Mouse (Mus musculus) cerebellum, adult 11 months (tissue): Measurements from ENCODE around the gene Brca1.
"Not testable (repeated sequence)": the region's sequence is repeated elsewhere in the genome, so short reads cannot be mapped to it uniquely, and the experiment has no call there.

Experiments
- DNase-seq: peaks from one replicate; pipeline ENCODE4 v3.0.0; 2022

Gene Brca1

GRCm38 (mm10) chr11:101551751-101552475 lies at the start of gene Brca1, which contains the start of gene Nbr1:
Brca1 (minus strand) TSS chr11:101551955.
Nbr1 (plus strand) TSS chr11:101552149.
- DNase-seq = peak; percentile 83

DNA sequence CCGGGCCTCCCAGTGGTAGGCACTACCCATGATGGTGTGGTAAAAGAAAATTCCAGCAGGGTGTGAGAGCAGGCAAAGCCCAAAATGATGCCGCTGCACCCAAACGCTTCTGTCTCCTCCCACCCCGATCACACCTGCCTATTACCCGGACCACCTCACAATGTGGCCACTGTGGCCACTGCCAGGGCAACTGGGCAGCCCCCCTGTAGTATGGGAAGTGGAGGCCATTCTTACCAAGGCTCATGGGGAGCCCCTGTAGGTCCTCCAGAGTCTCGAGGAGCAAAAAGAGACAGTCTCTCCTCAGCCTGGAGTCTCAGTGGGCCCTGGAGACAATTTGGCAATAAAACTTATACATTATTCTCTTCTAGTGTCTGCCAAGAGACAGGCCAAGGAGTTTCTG lies 47.4 kb upstream of the Brca1 start, which contains the start of gene Gm11634:
Gene Gm11634 (minus strand): TSS at position 101 of the 400 bp plus-strand sequence.
- no peak for DNase-seq

DNA sequence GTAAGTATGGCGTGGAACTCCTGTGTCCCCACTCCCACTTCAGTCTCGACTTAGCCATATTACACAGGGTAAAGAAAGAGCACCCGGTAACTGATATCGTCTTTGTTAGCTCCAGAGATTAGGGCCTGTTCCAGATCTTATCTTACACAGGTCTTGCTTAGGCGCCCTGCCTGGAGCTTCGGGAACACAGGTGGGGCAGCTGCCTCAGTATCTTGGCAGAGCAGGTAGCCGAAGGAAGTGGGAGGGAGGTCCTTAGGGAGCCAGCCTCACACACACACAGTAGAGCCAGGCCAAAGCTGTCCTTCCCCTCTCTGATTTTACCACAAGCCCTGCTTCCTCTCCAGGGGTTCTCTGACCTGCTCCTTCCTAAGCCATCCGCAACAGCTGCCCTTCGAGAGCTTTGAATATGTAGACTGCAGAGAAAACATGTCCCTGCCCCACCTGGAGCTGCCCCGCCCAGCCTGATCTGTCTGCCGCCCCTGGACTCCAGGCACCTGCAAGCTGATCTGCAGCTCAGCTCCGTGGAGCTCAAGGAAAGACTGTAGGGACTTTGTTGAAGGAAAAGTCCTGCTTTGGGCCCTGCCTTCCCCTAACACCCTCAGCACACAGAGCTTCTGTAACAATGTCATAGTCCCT lies 38.4 kb upstream of the Brca1 start:
- DNase-seq = no peak

GRCm38 (mm10) chr11:101589444-101589843 lies 37.7 kb upstream of the Brca1 start:
- peak; percentile 24 for DNase-seq

DNA sequence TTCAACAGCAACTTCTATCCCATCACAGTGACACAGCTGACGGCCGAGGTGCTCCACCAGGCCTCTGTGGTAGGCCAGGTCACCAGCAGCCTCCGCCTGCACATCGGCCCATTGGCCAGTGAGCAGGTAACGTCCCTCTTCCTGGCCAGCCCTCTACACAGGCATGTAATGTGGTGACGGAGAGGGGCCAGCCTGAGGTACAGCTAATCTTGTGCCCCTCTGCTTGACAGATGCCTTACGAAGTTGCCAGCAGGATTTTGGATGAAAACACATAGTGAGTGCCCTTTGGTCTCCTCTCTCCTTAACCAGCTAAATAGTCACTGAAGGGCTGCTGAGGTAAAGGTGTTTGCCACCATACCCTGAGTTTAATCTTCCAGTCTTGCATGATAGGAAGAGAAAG lies 37.1 kb upstream of the Brca1 start:
- no peak for DNase-seq

GRCm38 (mm10) chr11:101587676-101588075 lies 35.9 kb upstream of the Brca1 start:
- DNase-seq = no peak

- no peak for DNase-seq
Measured at GRCm38 (mm10) chr11:101585805-101586204, 34.0 kb upstream of the Brca1 start.

DNA sequence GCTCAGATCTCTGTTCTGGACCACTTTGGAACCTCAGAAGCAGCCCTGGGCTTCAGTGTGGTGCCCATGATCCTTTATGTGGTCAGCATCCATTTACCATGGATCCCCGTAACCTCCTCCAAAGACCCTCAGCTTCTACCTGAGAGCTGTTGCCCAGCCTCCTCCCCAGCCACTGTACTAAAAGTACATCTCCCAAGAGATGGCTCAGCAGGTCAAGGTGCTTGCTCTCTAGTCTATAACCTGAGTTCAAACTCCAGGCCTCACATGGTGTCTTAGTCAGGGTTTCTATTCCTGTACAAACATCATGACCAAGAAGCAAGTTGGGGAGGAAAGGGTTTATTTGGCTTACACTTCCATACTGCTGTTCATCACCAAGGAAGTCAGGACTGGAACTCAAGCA lies 33.3 kb upstream of the Brca1 start:
- not testable (repeated sequence) for DNase-seq

GRCm38 (mm10) chr11:101583205-101583604 lies 31.4 kb upstream of the Brca1 start:
- DNase-seq = no peak

GRCm38 (mm10) chr11:101582054-101583035 lies 30.6 kb upstream of the Brca1 start, which contains the start of gene Tmem106a:
Tmem106a (plus strand) TSS chr11:101582242.
- no peak for DNase-seq

DNA sequence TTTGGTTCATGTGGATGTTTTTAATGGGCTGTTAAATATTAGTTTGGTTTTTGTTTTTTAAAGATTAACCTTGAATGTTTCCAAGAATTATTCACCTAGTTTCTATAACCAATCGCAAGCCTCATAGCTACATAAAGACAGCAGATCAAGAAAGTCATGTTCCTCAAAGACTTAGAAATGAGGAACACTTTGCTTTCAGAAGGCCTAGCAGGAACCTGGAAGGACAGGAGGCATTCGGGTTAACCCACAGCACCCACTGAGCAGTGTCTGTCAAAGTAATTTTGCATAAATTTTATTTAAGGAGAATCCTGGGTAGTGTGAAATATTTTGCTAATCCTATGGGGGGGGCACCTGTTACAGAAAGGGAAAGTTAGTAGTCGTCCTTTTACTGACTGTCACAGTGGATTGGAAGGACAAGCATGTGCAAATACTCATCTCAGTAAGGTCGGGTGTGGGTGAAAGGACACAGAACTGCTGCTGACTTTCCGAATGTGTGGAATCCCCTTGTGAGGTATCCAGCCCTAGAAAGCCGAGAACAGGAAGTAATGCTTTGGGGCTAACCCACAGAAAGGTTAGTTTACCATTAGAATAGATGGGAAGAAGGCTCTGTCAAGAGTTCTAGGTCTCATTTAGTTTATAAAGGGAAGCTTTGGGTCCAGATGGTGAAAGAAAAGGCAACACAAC lies 29.5 kb upstream of the Brca1 start:
- DNase-seq = no peak

GRCm38 (mm10) chr11:101576116-101576515 lies 24.4 kb upstream of the Brca1 start:
- DNase-seq = no peak

DNA sequence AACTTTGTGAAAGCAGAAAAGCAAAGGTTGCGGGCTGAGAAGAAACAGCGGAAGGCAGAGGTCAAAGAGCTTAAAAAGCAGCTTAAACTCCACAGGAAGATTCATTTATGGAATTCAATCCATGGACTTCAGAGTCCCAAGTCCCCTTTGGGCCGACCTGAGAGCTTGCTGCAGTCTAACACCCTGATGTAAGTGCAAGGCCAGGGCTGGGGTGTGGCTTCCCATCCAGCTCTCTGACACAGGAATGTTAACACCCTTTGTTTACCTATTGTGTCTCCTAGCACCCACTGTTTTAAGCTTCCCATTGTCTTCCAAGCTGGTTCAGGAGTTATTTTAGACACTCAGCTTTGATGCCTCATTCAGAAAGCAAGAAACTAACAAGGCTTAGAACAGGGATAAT lies 16.7 kb upstream of the Brca1 start:
- DNase-seq = no peak

DNA sequence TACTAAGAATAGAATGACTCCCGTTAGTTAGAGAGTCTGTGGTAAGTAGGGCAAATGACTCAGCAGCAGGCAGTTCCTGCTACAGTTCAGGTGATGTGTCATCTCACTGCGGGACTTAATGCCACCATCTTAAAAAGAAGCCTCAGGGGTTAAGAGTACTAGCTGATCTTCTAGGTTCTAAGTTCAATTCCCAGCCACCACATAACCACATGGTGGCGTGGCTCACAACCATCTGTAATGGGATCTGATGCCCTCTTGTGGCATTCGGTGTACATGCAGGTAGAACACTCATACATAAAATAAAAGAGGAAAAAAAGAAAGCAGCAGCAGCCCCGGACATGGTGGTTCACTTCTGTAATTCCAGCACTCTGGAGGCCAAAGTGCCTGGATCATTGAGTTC lies 10.6 kb upstream of the Brca1 start:
- DNase-seq = no peak

DNA sequence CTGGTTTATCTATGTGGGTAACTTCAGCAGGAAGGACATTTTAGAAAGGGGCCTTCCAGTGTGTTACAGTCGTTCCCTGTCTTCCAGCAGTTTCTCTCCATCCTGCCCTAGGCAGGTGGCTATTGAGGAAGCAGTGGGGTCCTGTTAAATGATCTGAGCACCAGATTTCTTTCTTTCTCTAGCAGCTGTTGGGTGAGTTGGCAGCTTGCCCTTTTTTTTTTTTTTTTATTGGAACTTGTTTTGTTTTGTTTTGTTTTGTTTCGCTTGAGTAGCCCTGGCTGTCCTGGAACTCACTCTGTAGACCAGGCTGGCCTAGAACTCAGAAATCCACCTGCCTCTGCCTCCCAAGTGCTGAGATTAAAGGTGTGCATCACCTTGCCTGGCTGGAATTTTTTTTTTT lies 5.2 kb upstream of the Brca1 start:
- DNase-seq = no peak

- DNase-seq = no peak
Measured at GRCm38 (mm10) chr11:101556541-101556940, 4.8 kb upstream of the Brca1 start.

GRCm38 (mm10) chr11:101553354-101553930 lies 1.7 kb upstream of the Brca1 start:
- DNase-seq = no peak

GRCm38 (mm10) chr11:101552476-101553300 lies 933 bp upstream of the Brca1 start:
- peak; percentile 97 for DNase-seq

GRCm38 (mm10) chr11:101548526-101548925 lies 3.2 kb downstream of the Brca1 start:
- DNase-seq = no peak

DNA sequence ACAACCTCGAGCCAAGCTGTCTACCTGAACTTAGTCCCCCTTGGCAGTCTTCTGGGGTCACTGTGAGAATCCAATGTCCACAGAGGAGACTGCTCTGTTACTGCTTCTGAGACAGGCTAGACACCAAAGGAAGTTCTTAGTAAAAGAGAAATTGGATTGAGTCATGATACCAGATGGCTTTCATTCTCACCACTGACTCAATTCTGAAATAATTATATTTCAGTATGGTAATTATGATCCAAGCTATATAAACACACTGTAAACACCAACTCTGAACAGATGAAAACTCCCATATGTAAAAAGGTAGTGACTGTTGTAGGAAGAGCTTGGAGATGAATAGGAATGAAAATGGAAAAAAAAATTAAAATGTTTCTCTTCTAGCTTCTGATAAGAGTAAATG lies 7.6 kb downstream of the Brca1 start:
- no peak for DNase-seq

- no peak for DNase-seq
Measured at GRCm38 (mm10) chr11:101543533-101543932, 8.2 kb downstream of the Brca1 start.
